Mouse (Mus musculus): ENCODE measurements around the gene Pde4d. TPM values are rescaled to one million over a fixed set of nuclear protein-coding genes. Genes with fewer than 3 reads are reported as not detected.

Pde4d gene
- polyA plus RNA-seq, 1 experiment from 2014 or later = 14.6 TPM

GRCm38 (mm10) chr13:109136405-109136804, 686.7 kb downstream of the Pde4d start:
- Histone ChIP-seq H3K27me3 (ENCODE audit: control insufficient read depth, insufficient read depth, low read length) (no peaks in the 10 kb centered on the region), H3K9me3 (replicated peaks; ENCODE audit: control insufficient read depth, low read length) (no peaks in the 10 kb centered on the region), H3K27ac (replicated peaks; ENCODE audit: low read depth, low read length) (no peak overlapping the region), H3K36me3 (replicated peaks; ENCODE audit: control insufficient read depth, insufficient read depth, low read depth, low read length) (no peaks in the 10 kb centered on the region), H3K4me1 (ENCODE audit: control insufficient read depth, insufficient read depth, low read length) (no peaks in the 10 kb centered on the region), H3K4me2 (ENCODE audit: low read depth, low read length) (no peak overlapping the region), H3K4me3 (ENCODE audit: low read depth, low read length) (no peak overlapping the region), H3K9ac (replicated peaks; ENCODE audit: low read length) (no peak overlapping the region)
- DNase-seq (ENCODE audit: low spot score) (no peak), ATAC-seq (replicated peaks; ENCODE audit: insufficient number of reproducible peaks, low FRiP score, low TSS enrichment, low read depth) (no peak)
- 56% methylated on average over 4 of the region's 4 CpGs for WGBS

- Histone ChIP-seq H3K9ac (replicated peaks; ENCODE audit: low read length) (no peak overlapping the region), H3K27me3 (ENCODE audit: control insufficient read depth, insufficient read depth, low read length) (no peaks in the 10 kb centered on the region), H3K27ac (replicated peaks; ENCODE audit: low read depth, low read length) (no peak overlapping the region), H3K9me3 (replicated peaks; ENCODE audit: control insufficient read depth, low read length) (no peaks in the 10 kb centered on the region), H3K36me3 (replicated peaks; ENCODE audit: control insufficient read depth, insufficient read depth, low read depth, low read length) (no peaks in the 10 kb centered on the region), H3K4me3 (ENCODE audit: low read depth, low read length) (no peak overlapping the region), H3K4me1 (ENCODE audit: control insufficient read depth, insufficient read depth, low read length) (no peaks in the 10 kb centered on the region), H3K4me2 (ENCODE audit: low read depth, low read length) (no peak overlapping the region)
- ATAC-seq (replicated peaks; ENCODE audit: insufficient number of reproducible peaks, low FRiP score, low TSS enrichment, low read depth) (no peak), DNase-seq (ENCODE audit: low spot score) (no peak)
- WGBS = 72% methylated on average over 3 of the region's 3 CpGs
These were observed 709.0 kb downstream of the Pde4d start for GRCm38 (mm10) chr13:109158703-109159102.

- no peak for DNase-seq (ENCODE audit: low spot score)
- 86% methylated on average over 9 of the region's 9 CpGs for WGBS
- Histone ChIP-seq H3K9me3 (replicated peaks; ENCODE audit: control insufficient read depth, low read length) (no peaks in the 10 kb centered on the region), H3K4me1 (ENCODE audit: control insufficient read depth, insufficient read depth, low read length) (no peaks in the 10 kb centered on the region), H3K4me3 (ENCODE audit: low read depth, low read length) (no peak overlapping the region), H3K9ac (replicated peaks; ENCODE audit: low read length) (no peak overlapping the region), H3K36me3 (replicated peaks; ENCODE audit: control insufficient read depth, insufficient read depth, low read depth, low read length) (no peaks in the 10 kb centered on the region), H3K4me2 (ENCODE audit: low read depth, low read length) (no peak overlapping the region), H3K27me3 (ENCODE audit: control insufficient read depth, insufficient read depth, low read length) (no peaks in the 10 kb centered on the region), H3K27ac (replicated peaks; ENCODE audit: low read depth, low read length) (no peak overlapping the region)
- ATAC-seq (replicated peaks; ENCODE audit: insufficient number of reproducible peaks, low FRiP score, low TSS enrichment, low read depth) = no peak
These were observed 719.0 kb downstream of the Pde4d start for GRCm38 (mm10) chr13:109168556-109169334.

GRCm38 (mm10) chr13:109169335-109169606, 719.5 kb downstream of the Pde4d start:
- no peak overlapping the region for H3K9ac ChIP-seq (replicated peaks; ENCODE audit: low read length)
- no peaks in the 10 kb centered on the region for H3K36me3 ChIP-seq (replicated peaks; ENCODE audit: control insufficient read depth, insufficient read depth, low read depth, low read length)
- no peaks in the 10 kb centered on the region for H3K4me1 ChIP-seq (ENCODE audit: control insufficient read depth, insufficient read depth, low read length)
- H3K27ac ChIP-seq (replicated peaks; ENCODE audit: low read depth, low read length) = no peak overlapping the region
- H3K4me3 ChIP-seq (ENCODE audit: low read depth, low read length) = no peak overlapping the region
- DNase-seq (ENCODE audit: low spot score) (no peak), ATAC-seq (replicated peaks; ENCODE audit: insufficient number of reproducible peaks, low FRiP score, low TSS enrichment, low read depth) (no peak)
- H3K9me3 ChIP-seq (replicated peaks; ENCODE audit: control insufficient read depth, low read length) = no peaks in the 10 kb centered on the region
- no peaks in the 10 kb centered on the region for H3K27me3 ChIP-seq (ENCODE audit: control insufficient read depth, insufficient read depth, low read length)
- 62% methylated on average over 2 of the region's 2 CpGs for WGBS
- no peak overlapping the region for H3K4me2 ChIP-seq (ENCODE audit: low read depth, low read length)

GRCm38 (mm10) chr13:109171688-109172087, 721.9 kb downstream of the Pde4d start:
- Histone ChIP-seq H3K4me3 (ENCODE audit: low read depth, low read length) (no peak overlapping the region), H3K27ac (replicated peaks; ENCODE audit: low read depth, low read length) (no peak overlapping the region), H3K4me2 (ENCODE audit: low read depth, low read length) (no peak overlapping the region), H3K27me3 (ENCODE audit: control insufficient read depth, insufficient read depth, low read length) (no peaks in the 10 kb centered on the region), H3K4me1 (ENCODE audit: control insufficient read depth, insufficient read depth, low read length) (no peaks in the 10 kb centered on the region), H3K36me3 (replicated peaks; ENCODE audit: control insufficient read depth, insufficient read depth, low read depth, low read length) (no peaks in the 10 kb centered on the region), H3K9me3 (replicated peaks; ENCODE audit: control insufficient read depth, low read length) (no peaks in the 10 kb centered on the region), H3K9ac (replicated peaks; ENCODE audit: low read length) (no peak overlapping the region)
- no peak for ATAC-seq (replicated peaks; ENCODE audit: insufficient number of reproducible peaks, low FRiP score, low TSS enrichment, low read depth)
- no peak for DNase-seq (ENCODE audit: low spot score)
- 84% methylated on average over 7 of the region's 7 CpGs for WGBS

GRCm38 (mm10) chr13:109175281-109175680, 725.5 kb downstream of the Pde4d start:
- no peak overlapping the region for H3K4me2 ChIP-seq (ENCODE audit: low read depth, low read length)
- no peaks in the 10 kb centered on the region for H3K27me3 ChIP-seq (ENCODE audit: control insufficient read depth, insufficient read depth, low read length)
- WGBS = 81% methylated on average over 6 of the region's 6 CpGs
- H3K36me3 ChIP-seq (replicated peaks; ENCODE audit: control insufficient read depth, insufficient read depth, low read depth, low read length) = no peaks in the 10 kb centered on the region
- no peaks in the 10 kb centered on the region for H3K9me3 ChIP-seq (replicated peaks; ENCODE audit: control insufficient read depth, low read length)
- no peak overlapping the region for H3K4me3 ChIP-seq (ENCODE audit: low read depth, low read length)
- H3K27ac ChIP-seq (replicated peaks; ENCODE audit: low read depth, low read length) = no peak overlapping the region
- no peak overlapping the region for H3K9ac ChIP-seq (replicated peaks; ENCODE audit: low read length)
- DNase-seq (ENCODE audit: low spot score) (no peak), ATAC-seq (replicated peaks; ENCODE audit: insufficient number of reproducible peaks, low FRiP score, low TSS enrichment, low read depth) (no peak)
- H3K4me1 ChIP-seq (ENCODE audit: control insufficient read depth, insufficient read depth, low read length) = no peaks in the 10 kb centered on the region

- no peak overlapping the region for H3K27ac ChIP-seq (replicated peaks; ENCODE audit: low read depth, low read length)
- WGBS = 67% methylated on average over 11 of the region's 11 CpGs
- no peak overlapping the region for H3K4me2 ChIP-seq (ENCODE audit: low read depth, low read length)
- H3K4me1 ChIP-seq (ENCODE audit: control insufficient read depth, insufficient read depth, low read length) = no peaks in the 10 kb centered on the region
- H3K27me3 ChIP-seq (ENCODE audit: control insufficient read depth, insufficient read depth, low read length) = no peaks in the 10 kb centered on the region
- H3K9me3 ChIP-seq (replicated peaks; ENCODE audit: control insufficient read depth, low read length) = no peaks in the 10 kb centered on the region
- no peak overlapping the region for H3K9ac ChIP-seq (replicated peaks; ENCODE audit: low read length)
- no peak for ATAC-seq (replicated peaks; ENCODE audit: insufficient number of reproducible peaks, low FRiP score, low TSS enrichment, low read depth)
- H3K36me3 ChIP-seq (replicated peaks; ENCODE audit: control insufficient read depth, insufficient read depth, low read depth, low read length) = no peaks in the 10 kb centered on the region
- no peak overlapping the region for H3K4me3 ChIP-seq (ENCODE audit: low read depth, low read length)
- DNase-seq (ENCODE audit: low spot score) = no peak
These were observed 726.3 kb downstream of the Pde4d start for GRCm38 (mm10) chr13:109175852-109176621.

- Histone ChIP-seq H3K9me3 (replicated peaks; ENCODE audit: control insufficient read depth, low read length) (no peaks in the 10 kb centered on the region), H3K4me2 (ENCODE audit: low read depth, low read length) (no peak overlapping the region), H3K27ac (replicated peaks; ENCODE audit: low read depth, low read length) (no peak overlapping the region), H3K27me3 (ENCODE audit: control insufficient read depth, insufficient read depth, low read length) (no peaks in the 10 kb centered on the region), H3K36me3 (replicated peaks; ENCODE audit: control insufficient read depth, insufficient read depth, low read depth, low read length) (no peaks in the 10 kb centered on the region), H3K4me1 (ENCODE audit: control insufficient read depth, insufficient read depth, low read length) (no peaks in the 10 kb centered on the region), H3K4me3 (ENCODE audit: low read depth, low read length) (no peak overlapping the region), H3K9ac (replicated peaks; ENCODE audit: low read length) (no peak overlapping the region)
- no peak for ATAC-seq (replicated peaks; ENCODE audit: insufficient number of reproducible peaks, low FRiP score, low TSS enrichment, low read depth)
- DNase-seq (ENCODE audit: low spot score) = no peak
- WGBS = 76% methylated on average over 6 of the region's 6 CpGs
These were observed 731.6 kb downstream of the Pde4d start for GRCm38 (mm10) chr13:109181363-109181762.

Measured in embryonic facial prominence, embryonic 11.5 days (tissue).